Mouse (Mus musculus): ENCODE data around the gene Gm11077.

The Gm11077 gene

DNA sequence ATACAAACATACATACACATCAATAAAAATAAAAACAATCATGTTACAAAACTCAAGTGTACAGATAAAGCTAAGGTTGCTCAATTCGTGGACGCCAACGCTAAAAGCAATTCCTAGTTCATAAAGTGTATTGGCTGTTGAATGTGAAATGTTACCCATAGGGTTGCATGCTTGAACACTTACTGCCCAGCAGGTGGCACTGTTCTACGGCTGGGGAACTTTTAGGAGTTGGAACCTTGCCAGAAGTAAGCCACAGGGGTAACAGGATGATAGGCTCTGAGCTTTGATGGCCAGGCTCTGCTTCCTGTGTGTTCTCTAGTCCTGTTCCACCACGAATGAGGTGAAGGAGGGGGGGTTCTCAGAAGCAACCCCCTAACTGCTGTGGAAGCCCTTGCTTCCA is at the start of gene Gm11077:
TSS of gene Gm11077 (plus strand) at position 13 of the 400 bp plus-strand sequence.
- no peak for DNase-seq (ENCODE audit: low spot score in 2 of 2)

DNA sequence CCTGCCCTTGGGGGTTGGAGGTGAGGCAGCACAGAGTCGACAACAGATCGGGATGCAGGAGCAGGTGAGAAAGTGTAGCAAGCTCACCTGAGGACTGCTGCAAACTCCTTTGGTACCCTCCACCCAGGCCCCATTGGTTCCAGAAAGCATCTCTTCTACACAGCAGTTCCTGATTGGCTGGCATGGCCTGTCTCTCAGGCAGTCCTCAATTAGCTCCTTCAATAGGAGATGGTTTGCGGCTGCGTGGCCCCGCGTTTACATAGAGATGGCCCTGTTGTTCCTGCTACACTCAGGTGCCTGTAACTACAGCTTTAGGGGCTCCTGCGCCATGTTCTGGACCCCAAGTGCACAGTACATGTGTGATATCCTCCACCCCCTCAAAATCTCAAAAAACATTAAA is 48.4 kb upstream of the Gm11077 start:
- no peak for DNase-seq (ENCODE audit: low spot score in 2 of 2)

DNA sequence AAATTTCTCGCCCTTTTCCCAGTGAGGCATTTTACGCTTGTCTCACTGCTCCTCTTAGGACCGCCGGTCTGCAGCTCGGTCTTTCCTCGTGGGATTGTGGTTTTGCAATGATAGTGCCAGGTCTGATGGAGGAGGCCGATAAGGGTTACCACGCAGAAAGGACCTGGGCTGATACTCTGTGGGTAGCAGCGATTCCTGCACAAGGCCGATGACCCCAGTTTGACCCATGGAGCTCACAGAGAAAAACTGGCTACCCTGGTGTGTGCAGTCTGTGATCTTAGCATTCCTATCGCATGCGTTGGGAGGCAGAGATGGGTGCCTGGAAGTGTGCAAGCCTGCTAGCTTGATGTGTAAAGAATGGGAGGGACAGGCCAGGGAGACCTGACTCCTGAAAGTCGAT is 46.3 kb upstream of the Gm11077 start:
- no peak for DNase-seq (ENCODE audit: low spot score in 2 of 2)

DNA sequence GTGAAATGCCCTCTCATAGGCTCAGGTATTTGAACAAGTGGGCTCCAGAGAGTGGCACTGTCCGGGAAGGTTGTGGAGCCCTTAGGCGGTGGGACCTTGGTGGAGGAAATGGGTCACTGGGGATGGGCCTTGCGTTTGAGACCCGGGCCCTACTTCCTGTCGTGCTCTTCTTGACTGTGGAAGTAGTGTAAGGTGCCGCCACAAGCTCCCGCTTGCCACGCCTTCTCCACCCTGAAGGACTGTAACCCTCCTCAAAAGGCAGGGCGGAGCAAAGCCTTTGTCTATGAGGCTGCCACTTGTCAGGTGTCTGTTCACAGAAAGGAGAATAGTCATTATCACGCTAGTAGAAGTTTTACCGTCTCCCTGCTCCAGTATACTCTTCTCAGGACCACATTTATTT is 44.7 kb upstream of the Gm11077 start:
- DNase-seq (ENCODE audit: low spot score in 2 of 2): no peak

DNA sequence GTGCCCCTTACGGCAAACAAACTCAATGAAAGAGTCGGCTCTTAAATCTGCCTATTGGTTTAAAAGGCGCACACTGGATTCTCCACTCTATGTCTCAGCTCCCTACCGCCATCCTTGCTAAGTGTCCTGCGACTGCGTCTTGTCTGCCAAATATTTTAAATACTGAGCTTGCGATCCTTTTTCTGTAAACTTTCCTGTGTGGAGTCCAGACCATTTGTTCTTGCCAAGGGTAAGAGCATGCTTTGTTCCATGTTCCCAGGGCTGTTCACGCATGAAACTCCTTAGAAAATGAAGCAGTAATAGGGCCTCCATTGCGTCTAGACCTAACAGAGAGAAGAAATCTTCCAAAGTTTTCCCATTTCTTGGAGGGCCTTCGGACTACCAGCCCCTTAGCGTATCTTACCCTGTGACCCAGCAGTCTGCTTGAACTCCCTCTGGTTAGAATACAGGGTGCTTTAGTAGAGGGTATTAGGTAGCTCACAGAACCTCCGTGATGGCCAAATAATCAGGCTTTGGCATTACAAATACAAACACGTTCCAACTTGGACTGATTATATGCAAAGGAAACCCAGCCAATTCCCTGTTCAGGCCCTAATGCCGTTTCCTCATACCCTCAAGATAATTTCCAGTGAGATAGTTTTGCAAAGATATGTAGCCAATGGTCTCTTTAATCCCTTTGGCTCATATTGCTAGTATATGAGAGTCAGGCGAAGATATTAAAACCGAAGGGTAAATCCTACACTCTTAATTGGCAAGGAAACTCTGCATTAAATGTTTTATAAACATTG is 39.3 kb upstream of the Gm11077 start:
- DNase-seq (ENCODE audit: low spot score in 2 of 2): no peak

- DNase-seq (ENCODE audit: low spot score in 2 of 2): no peak
Measured at GRCm38 (mm10) chr6:140692160-140692559, 36.9 kb upstream of the Gm11077 start.

GRCm38 (mm10) chr6:140696192-140696879 is 32.7 kb upstream of the Gm11077 start:
- DNase-seq (ENCODE audit: low spot score in 2 of 2): no peak

- DNase-seq (ENCODE audit: low spot score in 2 of 2): peak; percentile 24 to 35
Measured at GRCm38 (mm10) chr6:140697994-140698393, 31.1 kb upstream of the Gm11077 start.

DNA sequence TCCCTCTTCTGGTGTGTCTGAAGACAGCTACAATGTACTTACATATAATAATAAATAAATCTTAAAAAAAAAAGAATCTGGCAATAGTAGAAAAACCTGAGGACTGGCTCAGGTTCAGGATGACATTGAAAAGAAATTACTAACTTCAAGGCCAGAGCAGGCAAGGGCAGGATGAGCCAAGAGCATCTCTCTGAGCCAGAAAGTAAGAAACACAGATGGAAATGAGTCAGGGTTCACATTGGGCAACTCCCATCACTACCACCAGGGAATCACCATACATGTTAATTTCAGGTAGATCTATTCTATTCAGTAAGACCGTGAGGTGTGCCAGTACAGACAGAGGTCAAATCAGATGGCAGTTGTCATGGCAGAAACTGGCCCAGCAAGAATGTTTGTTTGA is 30.5 kb upstream of the Gm11077 start:
- DNase-seq (ENCODE audit: low spot score in 2 of 2): no peak

- DNase-seq (ENCODE audit: low spot score in 2 of 2): no peak
Measured at GRCm38 (mm10) chr6:140701259-140701658, 27.8 kb upstream of the Gm11077 start.

- DNase-seq (ENCODE audit: low spot score in 2 of 2): no peak
Measured at GRCm38 (mm10) chr6:140705132-140705531, 24.0 kb upstream of the Gm11077 start.

GRCm38 (mm10) chr6:140706056-140706455 is 23.0 kb upstream of the Gm11077 start:
- DNase-seq (ENCODE audit: low spot score in 2 of 2): no peak

GRCm38 (mm10) chr6:140708059-140708458 is 21.0 kb upstream of the Gm11077 start:
- no peak for DNase-seq (ENCODE audit: low spot score in 2 of 2)

GRCm38 (mm10) chr6:140709415-140710107 is 19.5 kb upstream of the Gm11077 start:
- no peak for DNase-seq (ENCODE audit: low spot score in 2 of 2)

GRCm38 (mm10) chr6:140712754-140713153 is 16.3 kb upstream of the Gm11077 start:
- DNase-seq (ENCODE audit: low spot score in 2 of 2): peak; percentile 47 to 55

GRCm38 (mm10) chr6:140714905-140715365 is 14.1 kb upstream of the Gm11077 start:
- DNase-seq (ENCODE audit: low spot score in 2 of 2): peak; percentile 35 to 36

DNA sequence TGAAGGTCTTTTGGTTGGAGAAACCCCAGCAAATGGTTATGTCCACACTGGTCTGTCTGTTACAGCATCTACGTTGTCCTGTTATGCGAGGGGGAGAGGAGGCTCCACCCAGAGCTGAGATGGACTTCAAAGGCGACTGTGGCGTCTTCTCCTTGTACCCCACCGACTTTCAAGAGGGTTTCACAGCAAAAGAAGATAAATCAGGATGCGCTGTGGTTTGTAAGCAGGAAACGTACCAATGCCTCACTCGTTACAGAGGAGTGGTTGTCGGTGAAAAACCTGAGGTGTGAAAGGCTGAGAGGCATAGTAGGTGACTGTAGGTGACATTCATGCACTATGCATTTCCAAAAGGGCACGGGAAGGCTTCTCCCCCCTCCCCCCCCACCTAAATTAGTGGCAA is 7.0 kb upstream of the Gm11077 start:
- no peak for DNase-seq (ENCODE audit: low spot score in 2 of 2)

GRCm38 (mm10) chr6:140730669-140731401 is 1.8 kb downstream of the Gm11077 start:
- DNase-seq (ENCODE audit: low spot score in 2 of 2): no peak

- DNase-seq (ENCODE audit: low spot score in 2 of 2): peak; percentile 15 to 32
Measured at GRCm38 (mm10) chr6:140731402-140731730, 2.3 kb downstream of the Gm11077 start.

GRCm38 (mm10) chr6:140732971-140733640 is 4.0 kb downstream of the Gm11077 start:
- no peak for DNase-seq (ENCODE audit: low spot score in 2 of 2)

DNA sequence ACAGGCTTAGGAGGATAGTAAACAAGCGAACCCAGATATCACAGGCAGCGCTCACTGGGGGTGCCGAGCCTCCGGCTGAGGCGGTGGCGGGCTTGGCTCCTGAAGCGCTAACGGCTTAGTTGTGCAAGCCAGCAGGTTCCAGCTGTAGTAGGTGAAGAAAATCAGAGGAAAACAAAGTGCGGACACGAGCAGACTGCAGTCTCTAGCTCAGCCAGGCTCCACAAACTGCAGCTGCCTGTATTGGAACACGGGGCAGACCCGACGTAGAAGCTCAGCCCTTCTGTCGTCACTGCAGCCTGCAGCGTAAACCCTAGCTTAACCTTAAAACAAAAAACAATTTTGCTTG is 4.5 kb downstream of the Gm11077 start:
- DNase-seq (ENCODE audit: low spot score in 2 of 2): no peak
